Mouse (Mus musculus) erythroblast, adult 5-6 weeks (primary cell): Measurements from ENCODE around the gene Cenpp. TPM values are rescaled to one million over a fixed set of nuclear protein-coding genes. Genes with fewer than 3 reads are reported as not detected.

Experiments used
- ATAC-seq: replicated peaks from 2 replicates; pipeline ENCODE4 v1.8.0; 2016; ENCODE audit warnings: moderate number of reproducible peaks, mild to moderate bottlenecking, moderate TSS enrichment, inconsistent platforms; ENCODE audit not compliant: poor library complexity, low FRiP score, severe bottlenecking
- total RNA-seq, 2 experiments: library from RNA; stranded (forward) in 1 of 2; stranded (reverse) in 1 of 2; fragments of 150-400 nt in 1 of 2; fragments of 200-764, 138-1000 nt in 1 of 2; gene quantifications; 2 replicates each; pipeline versions ENCODE4 v1.2.3 to v1.2.4; 2015 to 2017; ENCODE audit warnings: low replicate concordance in 2 of 2

The Cenpp gene
- total RNA-seq (2015; ENCODE audit: low replicate concordance) (16.9 and 23.0 TPM in 2 replicates), total RNA-seq (2017; ENCODE audit: low replicate concordance) (11.2 and 26.8 TPM in 2 replicates)

DNA sequence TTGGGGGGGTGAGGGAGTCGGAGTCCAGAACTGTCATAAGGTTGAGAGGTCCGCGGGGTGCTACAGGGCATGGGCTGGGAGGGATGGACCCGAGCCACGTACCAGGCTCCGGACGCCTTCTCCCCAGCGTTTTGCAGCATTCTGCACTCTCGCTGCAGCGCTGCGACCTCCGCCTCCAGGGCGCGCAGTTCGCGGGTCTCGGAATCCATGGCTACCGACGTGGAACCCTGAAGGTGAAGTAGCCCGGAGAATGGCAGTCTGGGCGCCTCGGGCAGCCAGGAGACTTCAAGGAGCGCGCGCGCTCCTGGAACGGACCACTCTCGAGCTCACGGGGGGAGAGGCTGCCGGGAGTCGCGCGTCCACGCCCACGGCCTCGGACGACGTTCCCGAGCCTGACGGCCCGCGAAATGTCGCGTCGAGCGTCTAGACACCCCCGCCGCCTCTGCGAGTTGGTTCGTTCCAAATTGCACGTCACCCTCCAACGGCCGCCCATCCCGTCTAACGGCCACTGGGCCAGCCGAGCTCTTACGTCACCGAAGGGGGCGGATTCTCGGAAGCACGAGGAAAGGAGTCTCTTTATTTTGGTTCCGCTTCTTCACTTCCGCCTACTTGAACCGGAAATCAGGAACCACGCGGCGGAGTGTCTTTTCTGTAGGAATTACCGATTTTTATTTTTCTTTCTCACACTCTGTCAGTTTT is at the start of gene Cenpp, which contains the start of gene Nol8:
Cenpp (minus strand) TSS at position 305 of the 699 bp plus-strand sequence.
Nol8 (plus strand) TSS at position 598 of the 699 bp plus-strand sequence.
- ATAC-seq = peak; percentile 96

DNA sequence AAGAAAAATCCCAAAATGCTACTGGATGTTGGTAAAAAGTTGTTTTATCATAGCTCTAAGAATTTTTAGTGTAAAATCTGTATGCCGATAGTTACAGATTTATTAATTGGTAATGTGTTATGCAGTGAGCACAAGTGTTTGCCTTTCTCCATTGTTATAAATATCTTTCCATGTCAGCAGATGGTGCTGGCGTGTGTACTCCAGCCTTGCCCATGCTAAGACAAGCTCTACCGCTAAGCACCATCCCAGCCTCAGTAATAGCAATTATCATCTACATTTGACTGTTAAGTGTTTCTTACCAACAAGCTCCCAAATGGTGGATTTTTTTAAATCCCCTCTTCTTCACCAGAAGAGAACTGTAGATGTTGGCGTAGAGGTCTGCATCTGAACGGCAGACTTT is 38.5 kb upstream of the Cenpp start:
- no peak for ATAC-seq

DNA sequence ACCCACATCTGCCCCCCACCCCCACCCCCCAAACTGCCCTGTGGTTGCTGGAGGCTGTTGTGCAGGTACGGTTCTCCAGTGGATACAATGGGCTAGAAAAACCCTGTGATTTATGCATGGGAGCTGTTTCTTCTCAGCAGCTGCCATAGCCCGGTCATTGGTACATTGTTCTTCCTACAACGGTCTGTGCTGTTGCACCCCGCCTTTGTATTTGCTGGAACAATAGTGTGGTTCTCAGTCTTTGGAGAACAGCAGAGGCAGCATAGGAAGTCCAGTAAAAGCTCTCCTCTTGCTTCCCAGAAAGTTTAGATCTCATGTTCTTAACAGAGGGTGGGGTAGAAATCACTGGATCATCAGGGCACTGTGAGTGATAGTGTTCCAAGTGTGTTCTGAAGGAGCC is 31.7 kb upstream of the Cenpp start:
- no peak for ATAC-seq

DNA sequence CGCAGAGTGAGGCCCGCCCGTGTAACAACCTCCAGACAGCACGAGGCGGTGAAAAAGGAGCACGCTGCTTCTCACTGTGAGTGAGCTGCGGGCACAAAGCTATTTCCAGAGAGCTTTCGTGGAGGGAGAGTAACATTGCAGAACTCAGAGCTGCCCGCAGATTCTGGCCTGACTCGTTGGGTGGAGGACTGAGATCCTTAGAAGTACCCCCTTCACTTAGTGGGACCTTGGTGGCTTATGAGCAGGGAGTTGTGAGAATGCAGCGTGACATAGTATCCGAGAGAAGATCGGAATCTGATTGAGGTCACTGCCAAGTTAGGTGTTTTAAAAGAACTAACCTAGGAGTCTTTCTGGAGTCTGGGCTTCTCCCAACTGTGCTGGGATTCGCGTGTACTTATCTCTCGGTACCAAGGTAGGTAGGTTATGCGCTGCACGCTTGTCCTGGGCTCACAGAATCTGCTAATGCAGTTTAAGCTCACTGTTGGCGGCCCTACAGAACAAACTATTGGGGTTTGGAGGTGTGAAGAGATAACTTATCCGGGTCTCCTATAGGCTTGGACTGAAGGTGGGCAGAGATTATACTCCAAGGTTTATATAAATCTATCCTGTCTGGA is 29.8 kb upstream of the Cenpp start:
- peak; percentile 44 for ATAC-seq

DNA sequence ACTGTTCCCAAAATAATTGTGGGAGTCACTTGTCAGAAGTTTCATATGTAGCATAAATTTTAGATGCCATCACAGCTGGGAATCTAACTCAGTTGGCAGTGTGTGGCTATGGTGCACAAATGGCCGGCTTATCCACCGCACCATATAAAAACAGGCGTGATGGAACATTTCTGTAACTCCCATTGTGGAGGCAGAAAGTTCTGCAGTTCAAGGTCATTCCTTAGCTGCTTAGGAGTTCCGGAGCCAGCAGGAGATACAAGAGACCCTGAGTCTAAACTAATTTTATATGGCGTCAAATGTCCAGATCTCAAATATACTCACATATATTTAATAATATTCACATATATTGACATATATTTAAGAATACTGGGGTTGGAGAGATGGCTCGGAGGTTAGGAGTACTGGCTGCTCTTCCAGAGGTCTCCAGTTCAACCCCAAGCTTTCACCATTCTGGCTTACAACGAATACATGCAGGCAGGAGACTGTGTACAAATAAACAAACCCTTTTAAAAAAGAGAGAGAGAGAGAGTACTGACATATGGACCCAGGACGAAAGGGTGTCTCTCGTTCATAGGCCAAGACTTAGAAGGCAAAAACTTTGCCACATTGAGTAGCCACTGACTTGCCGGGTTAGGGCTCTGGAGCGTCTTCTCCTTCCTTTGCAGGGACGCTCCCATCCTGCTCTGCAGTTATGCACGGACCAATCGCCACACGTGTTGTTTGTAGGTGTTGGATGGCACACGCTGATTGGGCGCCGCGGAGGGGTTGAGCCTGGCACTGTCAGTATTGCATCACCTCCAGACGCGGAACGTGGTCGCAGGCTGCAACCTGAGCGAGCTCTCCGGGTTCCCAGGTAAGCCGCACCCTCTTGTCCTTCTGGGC is 29.0 kb upstream of the Cenpp start, which contains the start of gene Iars:
Iars (plus strand) TSS at position 750 of the 882 bp plus-strand sequence.
- ATAC-seq = peak; percentile 99

DNA sequence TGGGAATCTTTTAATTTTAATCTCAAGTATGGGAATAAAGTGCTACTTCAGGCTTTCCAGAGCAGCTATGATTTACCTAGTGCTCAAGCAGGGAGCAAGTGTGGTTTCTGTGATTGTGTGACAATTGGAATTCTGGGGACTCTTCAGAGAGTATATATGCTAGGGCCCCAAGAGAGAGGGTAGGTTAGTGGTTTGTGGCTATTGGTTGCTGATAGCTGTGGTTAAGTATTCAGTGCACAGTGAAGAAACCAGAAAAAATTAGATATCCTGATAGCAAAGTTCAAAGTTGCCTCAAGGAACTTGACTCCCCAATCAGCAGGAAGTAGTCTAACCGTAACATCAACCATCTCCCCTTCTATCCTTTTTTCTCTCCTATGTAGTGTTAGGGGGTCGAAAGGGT is 25.2 kb upstream of the Cenpp start:
- ATAC-seq = no peak

DNA sequence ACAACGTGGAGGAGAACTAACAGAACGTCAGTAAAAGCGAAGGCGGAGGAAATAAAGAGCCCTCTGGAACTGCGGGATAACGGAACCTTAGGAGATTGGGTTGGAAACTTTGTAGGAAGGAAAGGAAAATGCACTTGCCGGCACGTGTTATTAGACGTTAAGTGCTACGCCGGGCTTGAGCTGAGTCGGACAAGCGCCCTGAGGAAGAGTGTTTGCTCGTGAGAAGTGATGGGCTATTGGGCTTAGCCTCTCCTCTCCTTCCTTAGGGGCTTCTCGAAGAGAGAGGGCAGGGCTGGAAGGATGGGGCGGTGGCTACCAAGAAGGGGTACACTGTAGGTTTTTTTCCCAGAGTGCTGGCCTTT is 576 bp upstream of the Cenpp start:
- ATAC-seq = peak; percentile 72

DNA sequence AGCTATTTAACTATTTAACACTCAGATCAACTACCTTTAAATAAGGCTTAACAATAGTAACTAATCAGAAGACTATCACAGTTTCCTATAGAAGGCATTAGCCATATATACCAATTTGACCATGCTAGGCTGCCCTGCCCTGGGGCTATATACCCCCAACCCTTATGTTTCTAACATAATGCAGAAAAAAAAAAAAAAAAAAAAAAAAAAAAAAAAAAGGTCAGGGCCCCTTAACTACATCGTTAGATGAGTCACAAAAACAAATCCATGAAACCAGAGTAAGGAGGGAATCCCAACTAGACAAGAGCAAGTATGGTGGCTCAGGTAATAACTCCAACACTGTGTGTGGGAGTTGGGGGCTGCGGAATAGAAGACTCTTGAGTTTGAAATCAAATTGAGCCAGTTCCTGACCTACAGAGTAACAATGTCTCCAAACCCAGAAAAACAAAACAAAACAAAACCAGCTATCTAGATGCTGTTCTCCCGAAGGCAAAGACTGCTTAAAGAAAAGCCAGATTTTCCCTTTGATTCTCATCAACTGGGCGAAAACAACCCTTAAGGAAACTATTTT is 719 bp downstream of the Cenpp start:
- no peak for ATAC-seq

DNA sequence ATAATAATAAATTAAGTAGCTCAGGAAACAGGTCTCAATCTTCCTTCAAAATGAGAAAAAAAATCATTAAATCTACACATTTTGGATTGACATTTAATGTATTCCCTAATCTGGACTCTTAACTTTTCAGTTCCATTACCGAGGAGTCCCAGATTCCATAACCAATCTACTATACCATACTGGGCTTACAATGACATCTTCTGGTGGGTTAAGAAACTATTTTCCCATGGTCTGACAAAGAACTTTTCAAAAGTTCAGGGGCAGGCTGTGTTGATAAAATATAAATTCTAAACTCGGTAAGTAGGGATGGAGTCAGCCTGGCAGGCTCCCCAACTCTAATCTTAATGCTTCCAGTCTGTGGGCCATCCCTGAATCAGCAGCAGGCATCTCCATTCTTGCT is 1.4 kb downstream of the Cenpp start:
- no peak for ATAC-seq

DNA sequence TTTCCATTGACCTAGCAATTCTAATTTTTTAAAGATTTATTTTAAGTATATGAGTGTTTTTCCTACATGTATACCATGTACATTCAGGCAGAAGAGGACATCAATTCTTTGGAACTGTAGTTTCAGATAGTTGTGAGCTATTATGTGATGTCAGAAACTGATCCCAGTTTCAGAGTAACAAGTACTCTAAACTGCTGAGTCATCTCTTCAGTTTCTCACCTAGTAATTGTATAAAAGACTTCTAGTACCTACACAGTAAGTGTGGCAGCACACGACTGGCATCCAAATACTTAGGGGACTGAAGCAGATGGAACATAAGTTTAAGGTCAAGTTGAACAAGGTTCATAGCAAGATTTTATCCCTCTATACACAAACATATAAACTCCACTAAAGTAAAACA is 6.6 kb downstream of the Cenpp start:
- no peak for ATAC-seq

DNA sequence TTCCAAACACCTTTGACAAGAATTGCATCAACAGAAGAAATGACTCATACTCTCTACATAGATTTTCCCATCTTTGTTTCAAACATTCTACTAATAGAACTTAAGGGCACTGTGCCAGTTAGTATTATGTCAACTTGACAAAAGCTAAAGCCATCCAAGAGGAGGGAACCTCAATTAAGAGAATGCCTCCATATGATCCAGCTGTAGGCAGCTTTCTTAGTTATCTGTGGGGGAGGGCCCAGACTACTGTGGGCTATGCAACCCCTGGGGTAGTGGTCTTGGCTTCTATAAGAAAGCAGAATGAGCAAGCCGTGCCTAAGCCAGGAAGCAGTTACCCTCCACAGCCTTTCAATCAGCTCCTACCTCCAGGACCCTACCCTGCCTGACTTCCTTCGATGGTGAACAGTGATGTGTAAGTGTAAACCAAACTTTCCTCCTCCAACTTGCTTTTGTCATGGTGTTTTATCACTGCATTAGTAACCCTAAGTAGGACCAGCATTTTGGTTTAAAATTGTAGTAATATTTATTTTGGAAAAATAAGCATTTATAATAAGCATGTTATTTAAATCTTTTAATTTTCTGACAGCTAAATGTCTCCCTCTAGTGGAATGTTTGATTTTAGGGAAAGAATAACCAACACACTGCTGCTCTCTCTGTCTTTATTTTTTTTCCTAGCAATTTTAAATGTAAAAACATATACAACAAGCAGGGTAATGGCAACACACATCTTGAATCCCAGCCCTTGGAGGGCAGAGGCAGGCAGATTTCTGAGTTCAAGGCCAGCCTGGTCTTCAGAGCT is 7.7 kb downstream of the Cenpp start:
- ATAC-seq = no peak

DNA sequence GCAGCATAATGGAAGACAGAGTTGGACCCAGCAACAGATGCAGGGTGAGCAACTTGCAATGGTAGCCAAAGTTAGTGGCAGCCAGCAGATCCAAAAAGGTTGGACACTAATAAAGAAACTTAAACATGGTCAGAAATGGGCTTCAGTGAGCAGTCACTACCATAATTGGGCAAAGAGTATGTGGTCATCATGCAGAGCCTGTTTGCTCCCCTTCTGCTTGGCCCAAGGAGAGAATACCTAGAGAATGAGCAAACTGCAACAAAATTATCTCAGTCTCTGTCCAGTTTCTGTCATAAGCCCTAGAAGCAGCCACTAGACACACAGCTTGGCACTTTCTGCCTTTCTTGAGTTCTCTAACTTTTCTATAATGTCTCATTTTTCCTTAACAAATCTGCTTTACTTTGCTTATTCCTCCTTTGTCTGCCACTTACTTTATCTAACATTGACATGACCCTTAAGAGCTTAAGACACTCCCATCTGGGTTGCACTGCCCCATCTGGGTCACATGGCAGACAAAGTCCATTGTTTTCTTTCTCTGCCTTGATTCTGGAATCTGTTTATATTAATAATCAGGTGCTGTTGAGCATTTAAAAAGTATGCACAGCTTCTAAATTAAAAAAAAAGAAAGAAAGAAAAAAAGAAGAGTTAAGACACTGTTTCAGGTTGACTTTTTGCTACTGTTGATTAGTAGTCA is 8.8 kb downstream of the Cenpp start:
- ATAC-seq = no peak

DNA sequence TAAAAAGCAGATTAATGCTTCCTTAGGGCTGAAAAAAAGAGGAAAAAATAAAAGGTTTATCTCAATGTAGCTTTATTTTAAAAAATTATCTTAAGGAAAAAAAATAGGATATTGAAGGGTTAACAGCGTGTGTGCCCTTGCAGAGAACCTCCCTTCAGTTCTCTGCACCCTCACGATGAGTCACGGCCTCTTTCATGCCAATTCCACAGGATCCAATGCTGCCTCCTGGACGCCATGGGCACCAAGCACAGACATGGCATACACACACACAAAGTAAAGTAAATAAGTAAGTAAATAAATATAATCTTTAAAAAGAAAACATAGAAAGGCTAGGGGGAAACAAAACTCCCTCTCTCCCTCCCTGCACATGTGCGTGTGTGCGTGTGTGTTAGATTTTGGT is 9.9 kb downstream of the Cenpp start:
- ATAC-seq = no peak

DNA sequence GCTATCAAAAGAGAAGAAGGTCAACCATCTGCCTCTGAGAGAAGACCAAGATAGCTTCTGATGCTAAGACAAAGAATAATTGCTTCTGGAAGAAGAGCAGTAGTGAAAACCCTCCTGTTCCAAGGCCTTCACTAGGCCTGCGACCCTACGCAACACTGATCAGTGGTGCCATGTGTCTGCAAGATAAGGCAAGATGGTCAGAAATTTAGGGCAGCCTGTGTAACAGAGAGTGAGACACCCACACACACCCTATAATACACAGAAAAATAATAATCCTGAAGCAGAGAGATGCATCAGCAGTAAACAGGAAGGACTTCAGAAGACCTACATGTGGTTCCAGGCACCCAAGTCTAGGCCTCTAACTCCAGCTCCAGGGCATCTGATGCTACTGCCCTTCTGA is 12.6 kb downstream of the Cenpp start:
- no peak for ATAC-seq

DNA sequence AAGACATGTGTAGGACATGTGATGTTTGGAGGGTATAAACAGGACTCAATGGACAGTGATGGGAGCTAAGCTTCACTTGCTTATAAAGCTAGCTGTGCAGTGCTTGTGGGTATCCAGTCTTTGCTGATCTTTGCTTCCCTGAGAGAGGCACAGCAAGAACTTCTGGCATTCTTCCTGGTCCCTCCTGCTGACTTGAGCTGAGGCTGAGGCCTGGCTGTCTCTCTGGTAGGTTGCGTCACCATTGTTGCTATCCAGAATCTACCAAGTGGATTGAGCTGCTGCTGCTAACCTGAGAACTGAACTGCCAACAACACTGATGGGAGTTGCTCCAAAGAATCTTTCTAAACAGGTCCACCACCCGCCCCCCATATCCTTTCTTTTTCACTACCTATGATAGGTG is 23.5 kb downstream of the Cenpp start:
- ATAC-seq = no peak

DNA sequence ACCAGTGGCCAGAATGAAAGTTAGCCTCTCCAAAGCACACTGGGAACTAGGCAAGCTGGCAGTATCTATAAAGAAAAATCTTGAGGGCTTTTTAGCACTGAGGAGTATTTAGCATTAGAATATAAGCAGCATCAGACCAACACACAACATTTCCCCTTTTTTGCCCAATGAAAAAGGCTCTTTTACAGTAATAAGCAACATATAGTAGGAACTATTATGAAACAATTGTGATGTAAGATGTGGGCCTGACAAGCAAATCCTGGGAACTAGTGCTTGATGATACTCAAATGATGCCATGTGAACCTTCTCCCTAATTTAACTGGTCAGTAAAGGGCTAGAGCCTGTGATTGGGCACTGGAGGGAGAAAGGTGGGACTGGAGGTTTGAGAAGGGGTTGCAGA is 24.4 kb downstream of the Cenpp start:
- no peak for ATAC-seq

DNA sequence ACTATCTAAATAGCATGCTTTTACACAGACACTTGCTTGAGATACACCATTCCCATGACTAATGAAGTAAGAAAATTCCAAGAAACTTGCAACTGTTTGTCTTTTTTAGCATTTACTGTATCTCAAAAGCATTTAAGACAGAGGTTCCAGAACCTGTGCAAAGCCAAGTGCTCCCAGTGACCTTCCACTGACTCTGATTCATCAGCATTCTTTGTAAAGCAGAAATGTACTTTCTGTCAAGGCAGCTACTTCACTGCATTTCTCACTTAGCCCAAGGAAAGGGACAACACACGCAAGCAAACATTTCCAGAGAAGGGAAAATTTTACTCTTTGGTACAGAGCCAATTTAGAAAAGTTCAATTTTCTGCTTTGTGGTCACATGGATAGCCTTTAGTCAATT is 29.4 kb downstream of the Cenpp start:
- no peak for ATAC-seq

DNA sequence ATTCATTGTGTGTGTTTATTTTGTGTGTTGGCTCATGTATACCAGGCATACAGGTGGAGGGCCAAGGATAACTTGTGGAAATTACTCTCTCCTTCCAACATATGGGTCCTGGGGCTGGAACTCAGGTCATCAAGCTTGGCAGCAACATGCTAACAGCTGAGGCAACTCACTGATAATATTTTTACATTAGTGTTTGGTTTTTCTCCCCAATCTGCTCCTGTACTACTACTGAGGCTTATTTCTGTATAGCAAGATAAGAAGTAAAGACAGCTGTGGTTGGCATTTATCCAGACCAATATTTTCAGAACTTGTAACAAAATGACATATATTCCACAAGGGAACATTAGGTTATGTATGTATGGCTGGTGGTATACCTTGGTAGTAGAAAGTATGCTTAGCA is 34.2 kb downstream of the Cenpp start:
- peak; percentile 66 for ATAC-seq

DNA sequence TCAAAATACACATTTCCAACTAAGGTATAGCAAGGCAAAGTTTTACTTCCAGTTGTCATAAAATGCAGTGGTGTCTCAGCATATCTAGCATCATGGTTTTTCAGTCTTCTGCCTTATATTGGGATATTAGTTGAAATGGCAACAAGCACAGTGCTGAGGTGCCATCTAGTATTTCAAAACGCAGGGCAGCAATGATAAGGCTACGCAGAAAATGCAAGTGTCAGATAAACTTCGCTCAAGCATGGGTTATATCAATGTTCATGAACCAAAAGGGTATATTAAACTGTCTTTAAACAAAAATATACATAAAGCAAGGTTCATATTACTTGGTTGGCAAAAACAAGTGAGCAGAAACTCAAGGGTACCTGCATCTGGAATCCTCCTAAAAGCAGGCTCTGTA is 35.6 kb downstream of the Cenpp start:
- ATAC-seq = peak; percentile 72
